Mouse (Mus musculus): Measurements from ENCODE around the gene Ablim1. TPM values are rescaled to one million over a fixed set of nuclear protein-coding genes. Genes with fewer than 3 reads are reported as not detected.

Ablim1 gene
- total RNA-seq, 4 experiments from 2014 or later: 450 to 472 (median 462) TPM

GRCm38 (mm10) chr19:57103360-57103958 is 211.3 kb downstream of the Ablim1 start:
- DNase-seq (ENCODE audit: low spot score): no peak

- DNase-seq (ENCODE audit: low spot score): no peak
These were observed 212.7 kb downstream of the Ablim1 start for GRCm38 (mm10) chr19:57101986-57102385.

- DNase-seq (ENCODE audit: low spot score): peak; percentile 60
These were observed 213.8 kb downstream of the Ablim1 start for GRCm38 (mm10) chr19:57100753-57101446.

GRCm38 (mm10) chr19:57099986-57100385 is 214.7 kb downstream of the Ablim1 start:
- DNase-seq (ENCODE audit: low spot score): no peak

- no peak for DNase-seq (ENCODE audit: low spot score)
These were observed 215.7 kb downstream of the Ablim1 start for GRCm38 (mm10) chr19:57099094-57099357.

GRCm38 (mm10) chr19:57098241-57099093 is 216.3 kb downstream of the Ablim1 start:
- DNase-seq (ENCODE audit: low spot score): peak; percentile 88

GRCm38 (mm10) chr19:57095340-57095739 is 219.4 kb downstream of the Ablim1 start:
- DNase-seq (ENCODE audit: low spot score): no peak

GRCm38 (mm10) chr19:57093698-57094004 is 221.1 kb downstream of the Ablim1 start:
- no peak for DNase-seq (ENCODE audit: low spot score)

- no peak for DNase-seq (ENCODE audit: low spot score)
These were observed 221.6 kb downstream of the Ablim1 start for GRCm38 (mm10) chr19:57092958-57093697.

- DNase-seq (ENCODE audit: low spot score): no peak
These were observed 223.4 kb downstream of the Ablim1 start for GRCm38 (mm10) chr19:57091278-57091677.

- no peak for DNase-seq (ENCODE audit: low spot score)
These were observed 225.8 kb downstream of the Ablim1 start for GRCm38 (mm10) chr19:57088804-57089369.

- DNase-seq (ENCODE audit: low spot score): no peak
These were observed 230.1 kb downstream of the Ablim1 start for GRCm38 (mm10) chr19:57084520-57085166.

- no peak for DNase-seq (ENCODE audit: low spot score)
These were observed 230.8 kb downstream of the Ablim1 start for GRCm38 (mm10) chr19:57083887-57084286.

- DNase-seq (ENCODE audit: low spot score): no peak
These were observed 231.6 kb downstream of the Ablim1 start for GRCm38 (mm10) chr19:57083183-57083555.

- DNase-seq (ENCODE audit: low spot score): no peak
These were observed 232.1 kb downstream of the Ablim1 start for GRCm38 (mm10) chr19:57082454-57083182.

- DNase-seq (ENCODE audit: low spot score): no peak
These were observed 233.2 kb downstream of the Ablim1 start for GRCm38 (mm10) chr19:57081536-57081935.

GRCm38 (mm10) chr19:57079606-57079981 is 235.1 kb downstream of the Ablim1 start:
- DNase-seq (ENCODE audit: low spot score): no peak

GRCm38 (mm10) chr19:57078867-57079605 is 235.7 kb downstream of the Ablim1 start:
- DNase-seq (ENCODE audit: low spot score): peak; percentile 76

- DNase-seq (ENCODE audit: low spot score): no peak
These were observed 236.7 kb downstream of the Ablim1 start for GRCm38 (mm10) chr19:57077826-57078699.
